Mouse (Mus musculus) embryonic facial prominence, embryonic 12.5 days (tissue): ENCODE data around the gene Tpp1. TPM values are rescaled to one million over a fixed set of nuclear protein-coding genes. Genes with fewer than 3 reads are reported as not detected.

Experiments
- ATAC-seq: fragments of 200-750 bp; cut with Nextera tagmentation; 2 replicates; pipeline ENCODE4 v1.8.0; 2017; ENCODE audit not compliant: insufficient number of reproducible peaks, insufficient read depth, low FRiP score, low TSS enrichment
- H3K27ac ChIP-seq: fragments of 300-500 bp; sonication (generic); 2 replicates; pipeline ENCODE4 v1.5.1; 2016; ENCODE audit warnings: mild to moderate bottlenecking
- H3K27me3 ChIP-seq: fragments of 300-500 bp; sonication (generic); 2 replicates; pipeline ENCODE4 v1.6.1; 2016; ENCODE audit warnings: mild to moderate bottlenecking, moderate library complexity
- H3K36me3 ChIP-seq: fragments of 300-500 bp; sonication (generic); 2 replicates; pipeline ENCODE4 v1.6.1; 2016; ENCODE audit warnings: mild to moderate bottlenecking
- H3K4me1 ChIP-seq: fragments of 300-500 bp; sonication (generic); 2 replicates; pipeline ENCODE4 v1.6.1; 2016
- H3K4me2 ChIP-seq: fragments of 300-500 bp; sonication (generic); replicated peaks from 2 replicates; pipeline ENCODE4 v1.6.1; 2016; ENCODE audit warnings: mild to moderate bottlenecking, moderate library complexity
- H3K4me3 ChIP-seq: fragments of 300-500 bp; sonication (generic); 2 replicates; pipeline ENCODE4 v1.5.1; 2016; ENCODE audit warnings: mild to moderate bottlenecking
- H3K9ac ChIP-seq: fragments of 300-500 bp; sonication (generic); 2 replicates; pipeline ENCODE4 v1.6.1; 2016; ENCODE audit warnings: mild to moderate bottlenecking, moderate library complexity
- H3K9me3 ChIP-seq: fragments of 300-500 bp; sonication (generic); 2 replicates; pipeline ENCODE4 v1.6.1; 2016; ENCODE audit warnings: mild to moderate bottlenecking, moderate library complexity
- WGBS: fragments of 180-500 bp; shearing (Covaris S2); methylation state at CpG from one replicate; pipeline ENCODE4 v1.1.7; 2016; 5-methylcytosine and 5-hydroxymethylcytosine counted together
- polyA plus RNA-seq: library from polyadenylated mRNA; unstranded; fragments of >200 nt; fragmentation: Nextera tagmentation; extraction: Ambion mirVana; gene quantifications from 2 replicates; pipeline ENCODE4 v1.2.1, GENCODE M21; 2016

The Tpp1 gene
- polyA plus RNA-seq, 1 experiment from 2014 or later: 43.3 TPM

DNA sequence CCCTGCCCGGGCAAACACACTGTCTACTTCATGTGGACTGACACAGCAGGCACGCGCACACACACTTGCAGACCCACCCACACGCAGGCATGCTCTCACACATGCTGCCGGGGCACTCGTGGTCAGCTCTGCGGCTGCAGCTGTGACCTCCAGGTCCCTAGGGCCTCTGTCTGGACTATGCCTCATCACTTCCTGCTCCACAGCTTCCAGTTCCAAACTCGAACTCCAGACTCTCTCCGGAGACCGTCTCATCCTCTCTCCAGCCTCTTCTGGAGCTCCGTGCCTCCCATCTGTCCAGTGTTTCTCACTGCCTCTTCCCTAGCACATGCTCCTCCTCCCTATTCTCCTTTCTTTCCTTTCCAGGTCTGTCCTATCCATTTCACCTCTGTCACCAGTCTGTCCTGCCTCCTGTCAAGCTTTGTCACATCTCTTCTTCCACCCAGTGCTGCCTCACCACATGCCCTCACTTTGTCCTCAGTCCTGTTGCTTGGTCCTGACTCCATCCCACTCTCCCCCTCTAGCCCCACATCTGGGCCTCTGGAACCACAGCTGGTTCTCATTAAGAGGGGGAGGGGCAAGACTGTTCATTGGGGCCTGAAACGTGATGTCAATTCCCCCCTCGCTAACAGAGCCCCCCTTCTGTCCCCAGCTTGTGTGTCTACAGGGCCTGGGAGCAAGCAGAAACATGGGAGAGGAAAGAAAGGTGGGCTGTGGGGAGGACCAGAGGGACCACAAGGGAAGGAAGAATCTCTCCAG is 25.9 kb upstream of the Tpp1 start:
- Histone ChIP-seq H3K4me2 (peak overlapping the region; percentile 65), H3K4me3 (peak overlapping the region; percentile 40), H3K4me1 (peaks cover 47% of the 10 kb centered on the region), H3K27ac (peak overlapping the region; percentile 99), H3K9me3 (no peaks in the 10 kb centered on the region), H3K9ac (peak overlapping the region; percentile 53), H3K36me3 (peaks cover 47% of the 10 kb centered on the region), H3K27me3 (no peaks in the 10 kb centered on the region)
- WGBS: 31% methylated on average over 13 of the region's 13 CpGs
- peak; percentile 91 for ATAC-seq

DNA sequence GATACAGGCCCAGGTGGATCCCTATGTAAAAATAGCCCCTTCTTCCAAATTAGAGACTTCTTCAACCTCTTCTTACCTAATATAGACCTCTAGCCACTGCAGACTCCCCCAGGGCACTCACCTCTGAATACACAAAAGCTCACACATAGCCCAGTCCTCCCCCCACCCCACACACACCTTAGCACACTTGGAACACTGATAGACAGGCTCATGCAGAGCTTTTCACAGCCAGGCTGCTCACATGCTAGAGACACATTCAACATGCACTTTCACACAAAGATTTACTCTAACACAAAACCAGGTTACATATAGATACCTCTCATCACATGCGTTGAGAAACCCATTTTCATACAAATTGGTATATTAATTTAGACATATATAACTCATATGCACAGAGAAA is 25.3 kb upstream of the Tpp1 start:
- peak overlapping the region; percentile 40 for H3K4me3 ChIP-seq
- H3K9ac ChIP-seq: peak overlapping the region; percentile 53; the same call in 1 of the 2 replicates
- no peaks in the 10 kb centered on the region for H3K27me3 ChIP-seq
- WGBS: 72% methylated on average over 1 of the region's 1 CpGs
- no peak for ATAC-seq
- no peaks in the 10 kb centered on the region for H3K9me3 ChIP-seq
- peak overlapping the region; percentile 65 for H3K4me2 ChIP-seq
- H3K36me3 ChIP-seq: peaks cover 47% of the 10 kb centered on the region
- H3K4me1 ChIP-seq: peaks cover 45% of the 10 kb centered on the region
- peak overlapping the region; percentile 99 for H3K27ac ChIP-seq

- H3K27ac ChIP-seq: no peak overlapping the region
- peaks cover 48% of the 10 kb centered on the region for H3K36me3 ChIP-seq
- H3K4me2 ChIP-seq: no peak overlapping the region
- no peak for ATAC-seq
- 80% methylated on average over 2 of the region's 2 CpGs for WGBS
- no peaks in the 10 kb centered on the region for H3K27me3 ChIP-seq
- no peak overlapping the region for H3K9ac ChIP-seq
- no peak overlapping the region for H3K4me3 ChIP-seq
- peaks cover 45% of the 10 kb centered on the region for H3K4me1 ChIP-seq
- H3K9me3 ChIP-seq: no peaks in the 10 kb centered on the region
These were observed 24.0 kb upstream of the Tpp1 start for GRCm38 (mm10) chr7:105776026-105776425.

DNA sequence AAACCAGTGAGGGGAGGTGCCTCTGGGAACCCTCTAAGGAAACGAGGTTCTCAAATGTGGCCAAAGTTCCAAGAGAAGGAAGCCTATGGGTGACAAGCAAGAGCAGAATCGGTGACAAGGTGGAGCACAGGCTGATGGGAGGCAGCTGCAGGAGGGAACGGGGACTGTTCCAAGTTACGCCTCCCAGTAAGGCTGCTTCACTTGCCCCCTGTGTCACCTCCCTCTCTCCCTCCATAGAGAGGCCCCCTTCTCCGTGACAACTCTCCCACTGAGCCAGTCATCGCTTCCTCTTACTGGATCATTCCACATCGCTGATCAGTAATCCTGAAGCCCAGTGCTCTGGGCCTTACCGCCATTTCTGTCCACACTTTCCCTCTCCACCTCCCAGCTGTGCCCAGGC is 22.6 kb upstream of the Tpp1 start:
- Histone ChIP-seq H3K27me3 (no peaks in the 10 kb centered on the region), H3K4me1 (peaks cover 44% of the 10 kb centered on the region), H3K36me3 (peaks cover 46% of the 10 kb centered on the region), H3K9me3 (no peaks in the 10 kb centered on the region), H3K27ac (no peak overlapping the region), H3K4me2 (no peak overlapping the region), H3K9ac (no peak overlapping the region), H3K4me3 (no peak overlapping the region)
- 58% methylated on average over 8 of the region's 8 CpGs for WGBS
- ATAC-seq: no peak

DNA sequence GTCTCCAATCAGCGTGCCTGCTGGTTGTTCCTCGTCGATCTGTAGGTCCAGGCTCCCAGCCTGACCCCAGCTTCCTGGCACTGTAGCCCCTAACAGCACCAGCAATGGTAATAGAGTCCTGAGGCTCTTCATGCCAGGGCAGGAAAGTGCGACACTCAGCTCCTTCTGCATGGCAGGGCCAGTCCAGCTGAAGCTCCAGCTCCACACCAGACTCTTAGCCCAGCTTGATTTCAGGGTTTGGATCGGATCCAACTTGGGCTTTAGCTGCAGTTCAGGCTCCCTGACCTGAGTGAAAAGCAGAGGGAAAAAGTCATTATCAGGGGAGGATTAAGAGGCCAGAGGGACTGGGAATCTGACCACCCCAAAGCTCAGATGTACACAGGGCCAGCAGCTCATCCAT is 21.0 kb upstream of the Tpp1 start:
- WGBS: 84% methylated on average over 5 of the region's 5 CpGs
- H3K27me3 ChIP-seq: no peaks in the 10 kb centered on the region
- H3K36me3 ChIP-seq: peaks cover 49% of the 10 kb centered on the region
- no peaks in the 10 kb centered on the region for H3K9me3 ChIP-seq
- no peak for ATAC-seq
- H3K9ac ChIP-seq: no peak overlapping the region
- peaks cover 38% of the 10 kb centered on the region for H3K4me1 ChIP-seq
- no peak overlapping the region for H3K4me2 ChIP-seq
- H3K4me3 ChIP-seq: no peak overlapping the region
- no peak overlapping the region for H3K27ac ChIP-seq

GRCm38 (mm10) chr7:105772331-105772730 is 20.3 kb upstream of the Tpp1 start:
- 95% methylated on average over 15 of the region's 15 CpGs for WGBS
- peaks cover 55% of the 10 kb centered on the region for H3K36me3 ChIP-seq
- H3K9me3 ChIP-seq: no peaks in the 10 kb centered on the region
- H3K27ac ChIP-seq: no peak overlapping the region
- H3K4me3 ChIP-seq: no peak overlapping the region
- H3K4me2 ChIP-seq: no peak overlapping the region
- H3K4me1 ChIP-seq: peaks cover 38% of the 10 kb centered on the region
- no peak for ATAC-seq
- H3K27me3 ChIP-seq: no peaks in the 10 kb centered on the region
- no peak overlapping the region for H3K9ac ChIP-seq

DNA sequence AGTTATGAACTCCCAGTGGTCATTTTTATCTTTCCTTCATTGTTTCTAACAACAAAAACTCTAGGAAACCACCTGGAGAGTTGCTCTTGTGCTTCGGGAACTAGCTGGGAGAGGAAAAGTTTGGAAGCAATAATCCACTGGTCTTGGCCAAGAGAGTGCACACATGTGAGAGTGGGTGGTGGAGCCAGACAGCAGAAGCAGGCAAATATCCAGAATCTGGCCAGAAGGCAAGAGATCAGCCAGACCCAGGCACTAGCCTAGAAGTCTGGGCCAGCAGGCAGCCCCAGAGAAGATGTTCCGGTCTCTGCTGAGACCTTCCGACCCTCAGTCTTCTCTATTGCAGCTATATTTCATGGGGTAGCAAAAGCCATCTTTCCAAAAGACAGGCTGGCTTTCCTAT is 17.9 kb upstream of the Tpp1 start:
- no peak overlapping the region for H3K9ac ChIP-seq
- H3K36me3 ChIP-seq: peaks cover 61% of the 10 kb centered on the region
- no peak overlapping the region for H3K27ac ChIP-seq
- no peaks in the 10 kb centered on the region for H3K27me3 ChIP-seq
- WGBS: 97% methylated on average over 3 of the region's 3 CpGs
- no peaks in the 10 kb centered on the region for H3K9me3 ChIP-seq
- peaks cover 19% of the 10 kb centered on the region for H3K4me1 ChIP-seq
- ATAC-seq: no peak
- H3K4me2 ChIP-seq: no peak overlapping the region
- H3K4me3 ChIP-seq: no peak overlapping the region

- Histone ChIP-seq H3K4me1 (peaks cover 19% of the 10 kb centered on the region), H3K4me2 (no peak overlapping the region), H3K36me3 (peaks cover 79% of the 10 kb centered on the region), H3K9ac (no peak overlapping the region), H3K9me3 (no peaks in the 10 kb centered on the region), H3K27me3 (no peaks in the 10 kb centered on the region; the same call in 1 of the 2 replicates), H3K27ac (0 out of 2 replicates have a peak overlapping the region, but pooled peaks have one; percentile 64), H3K4me3 (no peak overlapping the region)
- 14% methylated on average over 6 of the region's 6 CpGs for WGBS
- no peak for ATAC-seq
These were observed 15.7 kb upstream of the Tpp1 start for GRCm38 (mm10) chr7:105767729-105768165.

GRCm38 (mm10) chr7:105764331-105764730 is 12.3 kb upstream of the Tpp1 start:
- no peak overlapping the region for H3K9ac ChIP-seq
- H3K36me3 ChIP-seq: peaks cover 70% of the 10 kb centered on the region
- H3K27me3 ChIP-seq: no peaks in the 10 kb centered on the region; the same call in 1 of the 2 replicates
- ATAC-seq: no peak
- H3K4me2 ChIP-seq: no peak overlapping the region
- H3K4me3 ChIP-seq: no peak overlapping the region
- WGBS: 86% methylated on average over 11 of the region's 11 CpGs
- H3K4me1 ChIP-seq: peaks cover 19% of the 10 kb centered on the region
- H3K27ac ChIP-seq: no peak overlapping the region
- no peaks in the 10 kb centered on the region for H3K9me3 ChIP-seq

GRCm38 (mm10) chr7:105762517-105763270 is 10.7 kb upstream of the Tpp1 start:
- Histone ChIP-seq H3K36me3 (peaks cover 82% of the 10 kb centered on the region), H3K4me2 (peak overlapping the region; percentile 6; the same call in 1 of the 2 replicates), H3K9ac (no peak overlapping the region), H3K27me3 (no peaks in the 10 kb centered on the region; the same call in 1 of the 2 replicates), H3K4me3 (no peak overlapping the region), H3K9me3 (no peaks in the 10 kb centered on the region), H3K4me1 (peaks cover 6% of the 10 kb centered on the region), H3K27ac (no peak overlapping the region)
- ATAC-seq: 0 out of 2 replicates have a peak, but pooled peaks have one; percentile 47
- 32% methylated on average over 55 of the region's 55 CpGs for WGBS

- Histone ChIP-seq H3K36me3 (peaks cover 86% of the 10 kb centered on the region), H3K27ac (no peak overlapping the region), H3K4me2 (peak overlapping the region; percentile 6; the same call in 1 of the 2 replicates), H3K9me3 (no peaks in the 10 kb centered on the region), H3K4me1 (no peaks in the 10 kb centered on the region), H3K27me3 (no peaks in the 10 kb centered on the region; the same call in 1 of the 2 replicates), H3K4me3 (no peak overlapping the region), H3K9ac (no peak overlapping the region)
- 27% methylated on average over 51 of the region's 51 CpGs for WGBS
- no peak; the same call in 1 of the 2 replicates for ATAC-seq
These were observed 9.9 kb upstream of the Tpp1 start for GRCm38 (mm10) chr7:105761813-105762484.
